Mouse (Mus musculus) layer of hippocampus, adult 2 months (tissue): ENCODE results near the gene Myt1l. TPM values are rescaled to one million over a fixed set of nuclear protein-coding genes. Genes with fewer than 3 reads are reported as not detected.

ENCODE experiments used
- DNase-seq, 2 experiments: peaks; one replicate each; pipeline ENCODE4 v3.0.0; 2022; ENCODE audit warnings: low spot score in 2 of 2
- H3K27ac ChIP-seq: fragments of 200-600 bp; 2 replicates; pipeline ENCODE4 v1.8.1; 2022
- H3K4me3 ChIP-seq: fragments of 200-600 bp; 2 replicates; pipeline ENCODE4 v1.8.1; 2022; ENCODE audit warnings: mild to moderate bottlenecking
- CTCF ChIP-seq: fragments of 200-600 bp; conservative IDR thresholded peaks from 2 replicates; pipeline ENCODE4 v1.8.1; 2022; ENCODE audit warnings: antibody characterized with exemption, mild to moderate bottlenecking, moderate library complexity
- long read RNA-seq, 2 experiments: library from polyadenylated mRNA; stranded (forward); transcript quantifications; one replicate each; pipeline ENCODE4 v2.0.0; 2021; ENCODE audit warnings: borderline mapping rate in 2 of 2
- total RNA-seq, 2 experiments: library from RNA; stranded (reverse); gene quantifications; 2 replicates each; pipeline ENCODE4 v1.2.3; 2021

Myt1l gene
- 100 to 1,000 TPM; 228 to 229 TPM for total RNA-seq
- long read RNA-seq, experiment 1, full-length matches to known transcripts, result 8 of 88 reads
- long read RNA-seq, experiment 1, partial matches to known transcripts, result 22 of 88 reads
- long read RNA-seq, experiment 1, other reads (novel, unspliced or antisense), result 58 of 88 reads
- long read RNA-seq, experiment 2, full-length matches to known transcripts, result 22 of 161 reads
- long read RNA-seq, experiment 2, partial matches to known transcripts, result 80 of 161 reads
- long read RNA-seq, experiment 2, other reads (novel, unspliced or antisense), result 59 of 161 reads

DNA sequence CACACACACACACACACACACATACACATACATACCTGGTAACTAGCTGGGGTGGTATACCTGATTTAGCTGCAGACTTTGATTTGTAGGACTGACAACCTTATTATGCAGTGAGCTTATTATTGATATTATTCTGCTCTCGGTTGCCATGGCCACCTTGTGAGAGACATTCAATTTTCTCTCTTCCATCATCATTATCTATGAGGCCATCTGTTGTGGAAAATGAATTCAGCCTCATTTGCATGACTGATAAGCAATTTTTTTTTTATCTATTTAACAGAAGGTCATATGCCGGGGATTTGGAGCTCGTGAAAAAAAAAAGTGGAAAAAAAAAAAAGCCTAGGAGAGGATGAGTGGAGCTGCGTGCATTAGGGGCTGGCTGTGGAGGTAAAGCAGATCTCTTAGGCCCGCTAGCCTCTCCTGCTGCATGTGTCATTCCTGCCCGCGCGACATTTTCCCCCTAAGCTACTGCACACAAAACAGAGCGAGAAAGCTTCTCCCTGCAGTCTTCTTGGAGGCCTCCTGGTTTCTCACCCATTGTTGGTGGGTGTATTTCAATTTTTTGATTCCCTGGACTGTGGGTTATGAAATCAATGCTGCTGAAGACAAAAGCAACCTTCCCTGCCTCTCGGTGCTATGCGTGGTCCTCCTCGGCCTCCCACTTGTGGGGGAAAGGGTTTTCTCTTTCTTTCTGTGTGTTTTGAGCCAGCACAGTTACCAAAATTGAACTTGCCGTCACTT is at the start of gene Myt1l:
Myt1l (plus strand) TSS at position 354 of the 741 bp plus-strand sequence.
- Histone ChIP-seq H3K27ac (peak within 1 kb of the TSS; percentile 99), H3K4me3 (peak within 1 kb of the TSS; percentile 66)
- no peak for TF ChIP-seq CTCF
- DNase-seq, result peak in 1 of 2 experiments; percentile 87

DNA sequence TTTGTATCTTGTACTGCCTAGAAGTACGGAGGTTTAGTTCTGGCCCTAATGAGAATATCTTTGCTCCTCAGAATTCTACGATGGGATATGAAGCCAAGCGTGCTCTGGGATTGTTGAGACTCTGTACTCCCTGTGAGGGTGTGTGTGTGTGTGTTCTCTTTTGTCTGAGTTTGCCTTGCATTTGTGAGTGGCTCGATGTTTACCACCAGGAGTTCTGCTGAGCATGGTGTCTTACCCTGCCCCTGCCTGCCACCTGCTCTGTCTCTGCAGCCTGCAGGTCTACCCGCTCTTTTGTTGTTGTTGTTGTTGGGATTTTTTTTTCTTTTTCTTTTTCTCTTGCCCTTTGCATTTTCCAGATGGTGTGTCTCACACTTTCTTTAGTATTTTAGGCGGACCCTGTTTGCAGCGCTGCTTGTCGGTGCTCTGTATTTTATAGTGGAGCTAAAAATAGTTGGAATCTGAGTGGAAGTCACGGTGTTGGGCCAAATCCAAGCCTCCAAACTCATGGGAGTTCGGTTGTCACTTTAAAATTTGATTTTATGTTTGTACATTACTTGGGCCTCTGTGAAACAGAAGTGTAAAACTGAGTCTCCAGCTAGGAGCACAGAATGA is 41.7 kb upstream of the Myt1l start:
- no peak for DNase-seq
- no peak for TF ChIP-seq CTCF
- no peak overlapping the region for H3K4me3 ChIP-seq
- no peak overlapping the region for H3K27ac ChIP-seq

GRCm38 (mm10) chr12:29526236-29526644 is 1.9 kb upstream of the Myt1l start:
- TF ChIP-seq CTCF, result no peak
- peak; percentile 79 to 87 for DNase-seq
- H3K4me3 ChIP-seq, result peak overlapping the region; percentile 65
- peak overlapping the region; percentile 99 for H3K27ac ChIP-seq

- Histone ChIP-seq H3K4me3 (peak overlapping the region; percentile 65), H3K27ac (peak overlapping the region; percentile 99)
- TF ChIP-seq CTCF, result no peak
- peak; percentile 70 to 73 for DNase-seq
These were observed 979 bp upstream of the Myt1l start for GRCm38 (mm10) chr12:29527048-29527761.

- H3K27ac ChIP-seq, result peak overlapping the region; percentile 99
- no peak for DNase-seq
- peak overlapping the region; percentile 66 for H3K4me3 ChIP-seq
- 0 out of 2 replicates have a peak, but pooled peaks have one; percentile 13 for TF ChIP-seq CTCF
These were observed 2.1 kb downstream of the Myt1l start for GRCm38 (mm10) chr12:29530241-29530725.

GRCm38 (mm10) chr12:29530823-29531222 is 2.6 kb downstream of the Myt1l start:
- TF ChIP-seq CTCF, result no peak
- Histone ChIP-seq H3K27ac (peak overlapping the region; percentile 99), H3K4me3 (peak overlapping the region; percentile 66)
- DNase-seq, result no peak

DNA sequence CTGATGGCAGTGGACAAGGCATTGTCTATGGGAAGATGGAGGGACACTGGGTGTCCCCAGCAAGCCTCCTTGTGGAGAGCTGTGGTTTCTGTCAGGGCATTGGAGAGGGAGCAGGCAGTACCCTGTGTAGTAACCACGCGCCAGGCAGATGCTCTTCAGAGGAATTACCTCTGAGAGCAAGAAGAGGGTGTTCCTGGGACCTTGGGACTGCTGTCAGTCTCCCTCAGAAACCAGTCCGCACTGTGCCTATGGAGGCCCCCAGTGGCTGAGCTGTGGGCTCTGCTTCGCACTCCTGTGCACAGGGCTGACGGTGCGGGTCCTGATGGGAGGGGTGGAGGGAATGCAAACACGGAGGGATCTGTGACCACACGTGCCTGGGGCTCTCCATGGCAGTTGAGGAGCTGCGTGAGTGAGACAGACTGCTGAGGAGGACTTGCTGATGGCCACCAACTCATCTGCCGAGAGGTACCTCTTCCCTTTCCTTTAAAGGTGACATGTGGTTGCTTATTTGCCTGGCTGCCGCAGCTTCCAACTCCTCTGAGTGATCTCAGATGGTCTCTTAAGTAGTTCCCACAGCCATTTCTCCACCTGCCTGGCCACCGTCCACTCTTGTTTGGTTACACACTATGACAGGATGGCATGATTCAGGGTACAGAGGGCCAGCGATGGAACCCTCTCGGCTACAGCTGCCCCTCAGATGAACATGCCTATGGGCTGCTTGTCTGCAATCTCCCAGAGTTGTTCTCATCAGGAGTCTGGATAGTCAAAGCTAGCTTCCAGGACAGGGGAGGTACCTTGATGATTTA is 5.1 kb downstream of the Myt1l start:
- DNase-seq, result no peak
- peak; percentile 41 for TF ChIP-seq CTCF
- Histone ChIP-seq H3K4me3 (peak overlapping the region; percentile 66), H3K27ac (peak overlapping the region; percentile 99)

DNA sequence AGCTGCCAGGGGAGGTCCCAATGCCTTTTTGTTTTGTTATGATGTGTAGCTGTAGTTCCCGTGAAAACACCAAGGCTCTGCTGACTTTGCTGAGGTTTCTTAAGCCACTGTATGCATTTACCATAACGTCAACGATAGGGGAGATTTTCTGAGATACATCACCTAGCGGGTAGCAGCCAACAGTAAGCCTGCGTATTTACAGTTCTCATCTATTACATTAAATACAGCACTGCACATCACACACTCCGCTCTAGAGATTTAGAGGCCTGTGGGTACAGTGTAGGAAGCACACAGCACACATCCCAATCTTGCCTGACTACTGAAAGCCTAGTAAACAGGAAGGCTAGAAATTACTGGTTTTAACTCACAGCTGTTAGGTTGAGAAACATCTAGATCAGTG is 6.1 kb downstream of the Myt1l start:
- DNase-seq, result no peak
- TF ChIP-seq CTCF, result no peak
- H3K4me3 ChIP-seq, result peak overlapping the region; percentile 66
- H3K27ac ChIP-seq, result peak overlapping the region; percentile 99

DNA sequence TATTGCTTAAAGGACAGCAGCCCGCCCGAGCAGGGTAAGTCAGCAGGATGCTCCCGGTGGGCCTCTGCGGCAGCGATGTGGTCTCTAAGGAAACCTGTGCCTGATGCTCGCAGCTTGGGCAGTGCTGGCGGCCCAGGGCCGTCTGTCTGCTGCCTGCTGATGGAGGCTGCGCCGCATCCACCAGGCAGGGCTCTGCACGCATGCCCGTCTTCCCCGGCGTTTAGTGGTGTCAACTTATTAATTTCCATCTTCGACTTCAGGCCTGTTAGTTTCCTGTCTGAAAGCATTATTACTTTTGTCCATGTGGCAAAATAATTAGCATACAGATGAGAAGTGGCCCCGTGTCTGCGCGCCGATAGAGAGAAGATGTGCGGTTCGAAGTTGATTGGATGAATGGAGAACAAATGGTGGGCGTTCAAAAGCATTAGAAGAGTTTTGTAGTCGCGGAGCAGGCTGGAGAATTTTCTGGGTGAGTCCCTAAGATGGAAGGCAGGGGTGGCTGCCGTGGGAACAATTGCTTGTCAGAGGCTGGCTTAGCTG is 6.6 kb downstream of the Myt1l start:
- Histone ChIP-seq H3K27ac (peak overlapping the region; percentile 99), H3K4me3 (peak overlapping the region; percentile 66)
- TF ChIP-seq CTCF, result no peak
- DNase-seq, result peak; percentile 50 to 66

GRCm38 (mm10) chr12:29537916-29538315 is 9.7 kb downstream of the Myt1l start:
- TF ChIP-seq CTCF, result no peak
- DNase-seq, result no peak
- peak overlapping the region; percentile 99 for H3K27ac ChIP-seq

GRCm38 (mm10) chr12:29538456-29538855 is 10.3 kb downstream of the Myt1l start:
- TF ChIP-seq CTCF, result no peak
- H3K4me3 ChIP-seq, result peak overlapping the region; percentile 66
- DNase-seq, result no peak
- H3K27ac ChIP-seq, result peak overlapping the region; percentile 99

More at GRCm38 (mm10) chr12:29537916-29538315, 9.7 kb downstream of the Myt1l start:
- H3K4me3 ChIP-seq, result peak overlapping the region; percentile 66
